In the genomic region with DNA sequence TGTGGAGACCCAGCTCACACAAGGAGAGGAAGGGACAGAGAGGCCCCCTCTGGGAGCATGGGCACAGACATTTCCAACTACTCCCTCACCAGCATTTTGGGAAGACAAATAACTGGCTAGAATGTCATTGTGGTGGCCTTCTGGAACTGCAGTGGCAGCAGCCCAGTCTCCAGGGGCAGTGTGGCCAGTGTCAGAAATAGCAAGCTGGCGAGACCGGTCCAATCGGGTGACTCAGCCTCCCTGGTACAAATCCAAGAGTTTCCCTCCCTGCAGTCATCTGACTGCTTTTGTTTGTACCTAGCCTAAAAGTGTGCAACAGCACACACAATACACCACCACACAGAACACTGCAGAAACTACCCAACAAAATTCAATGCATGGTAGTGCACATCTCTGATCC, we compare ENCODE assay signal across 11 mouse cellular contexts. TPM values are rescaled to one million over a fixed set of nuclear protein-coding genes. Genes with fewer than 3 reads are reported as not detected.
DNase-seq lines count a peak whose midpoint lies in the region; ATAC-seq and TF ChIP-seq lines count a peak whose summit lies in the region.
"Had no signal": no experiment of that assay in that cellular context is flagged by ENCODE, and none has a peak within 500 bp of the region (broad histone marks: within the 10 kb centered on the region; RNA-seq: fewer than 3 reads in every experiment).

No protein-coding gene starts in this region.

- peak; percentile 11; the same call in 1 of the 2 replicates for TF ChIP-seq CTCF in lung, postnatal 0 days (IDR thresholded peaks at IDR 0.05)
- TF ChIP-seq CTCF in lung, adult 2 months (IDR thresholded peaks at IDR 0.05; ENCODE audit: insufficient read depth, low read length), result no peak

- no peak overlapping the region for H3K9ac ChIP-seq in lung, postnatal 0 days (replicated peaks; ENCODE audit: low read depth)

- no peaks in the 10 kb centered on the region for H3K27me3 ChIP-seq in lung, postnatal 0 days (replicated peaks; ENCODE audit: insufficient read depth, low read length)

- peak; percentile 48 for ATAC-seq in lung, postnatal 0 days
- ATAC-seq in monocyte, adult 5-6 weeks (replicated peaks; ENCODE audit: insufficient number of reproducible peaks, low FRiP score, low TSS enrichment, poor library complexity, severe bottlenecking), result no peak

- no peaks in the 10 kb centered on the region for H3K9me3 ChIP-seq in lung, postnatal 0 days (ENCODE audit: low read length)

- H3K4me3 ChIP-seq in lung, postnatal 0 days (ENCODE audit: low read depth, low read length), result no peak overlapping the region
- no peak overlapping the region for H3K4me3 ChIP-seq in lung, adult 2 months (replicated peaks; ENCODE audit: extremely low read depth, low read depth, low read length)

- no peak for TF ChIP-seq POLR2A in lung, adult 2 months (IDR thresholded peaks at IDR 0.05; ENCODE audit: borderline replicate concordance, extremely low read depth, low read depth, low read length)

- H3K4me1 ChIP-seq in lung, postnatal 0 days (ENCODE audit: insufficient read depth, low read depth, low read length), result no peaks in the 10 kb centered on the region
- no peaks in the 10 kb centered on the region for H3K4me1 ChIP-seq in lung, adult 2 months (ENCODE audit: control insufficient read depth, insufficient read depth, low read length)

- no peak overlapping the region for H3K4me2 ChIP-seq in lung, postnatal 0 days (replicated peaks; ENCODE audit: low read depth, low read length)

- H3K27ac ChIP-seq in lung, postnatal 0 days (ENCODE audit: low read length), result no peak overlapping the region
- H3K27ac ChIP-seq: kidney, postnatal 0 days had no signal

- H3K36me3 ChIP-seq in lung, postnatal 0 days (ENCODE audit: insufficient read depth, low read length), result no peaks in the 10 kb centered on the region

- TF ChIP-seq EP300 in lung, postnatal 0 days (IDR thresholded peaks at IDR 0.05), result no peak

- DNase-seq in lung, postnatal 0 days (ENCODE audit: low spot score), result no peak
- no peak for DNase-seq in lung, adult 2 months
- peak; percentile 91 for DNase-seq in adrenal gland, postnatal 36 days
- peak; percentile 75 for DNase-seq in heart, adult 8-10 months (ENCODE audit: low spot score)
- peak; percentile 18 for DNase-seq in skeletal muscle tissue, adult 2 months (ENCODE audit: low read depth, low spot score)
- no peak for DNase-seq in thymus, postnatal 14 days
- no peak for DNase-seq in frontal cortex, postnatal 14 days (ENCODE audit: low spot score in 2 of 2)
- DNase-seq: thymus, adult 2 months had no signal

- 67% methylated on average over 3 of the region's 3 CpGs for WGBS in lung, postnatal 0 days
- 36% methylated on average over 3 of the region's 3 CpGs for WGBS in lung, adult 2 months

RNA-seq across cellular contexts. Expression of a gene that starts 35.7 kb away (rescaled TPM):
- 0.14 and 0.54 TPM in 2 replicates for polyA plus RNA-seq in lung, postnatal 0 days (2015; fragmentation: Nextera tagmentation; extraction: Ambion mirVana)
- 0.12 TPM in 1 of 2 replicates, not detected in the other for polyA plus RNA-seq in lung, adult 2 months (2012; rRNA removed)
- total RNA-seq in adrenal gland, postnatal 36 days (2021), result not detected
- total RNA-seq in heart, adult 8-10 months (2022), result 1 to 10 TPM in 2 of 4 experiments, under 1 TPM in 2; 0.31 to 1.3 (median 0.96) TPM
- not detected in 3 replicates for total RNA-seq in monocyte, adult 5-6 weeks (2017)

RNA-seq across cellular contexts. Expression of a gene that starts 43.6 kb away (rescaled TPM):
- not detected in 2 replicates for polyA plus RNA-seq in lung, postnatal 0 days (2015; fragmentation: Nextera tagmentation; extraction: Ambion mirVana)
- 0.09 and 0.31 TPM in 2 replicates for polyA plus RNA-seq in lung, adult 2 months (2012; rRNA removed)
- under 1 TPM; 0.17 to 0.20 TPM for total RNA-seq in adrenal gland, postnatal 36 days (2021)
- 1 to 10 TPM; 5.0 to 7.4 (median 6.5) TPM for total RNA-seq in heart, adult 8-10 months (2022)
- not detected in 3 replicates for total RNA-seq in monocyte, adult 5-6 weeks (2017)
- polyA plus RNA-seq: kidney, postnatal 0 days; limb, embryonic 11.5 days had no signal

Comparison
In these comparisons a context has a peak if more than half of its experiments do, and no peak if none do; other contexts are left out.
1. DNase-seq: peak in adrenal gland, postnatal 36 days (2 of 2), heart, adult 8-10 months (single experiment) and skeletal muscle tissue, adult 2 months (single experiment); none in lung, postnatal 0 days (single experiment), lung, adult 2 months (single experiment), thymus, postnatal 14 days (single experiment) and frontal cortex, postnatal 14 days (0 of 2).